Mouse (Mus musculus) forelimb bud, embryonic 11.5 days (tissue): ENCODE results near the gene Ghdc.

ENCODE experiments used
- DNase-seq: peaks from one replicate; pipeline ENCODE4 v3.0.0-alpha.2; 2012; ENCODE audit warnings: low read depth, low spot score

Ghdc gene

DNA sequence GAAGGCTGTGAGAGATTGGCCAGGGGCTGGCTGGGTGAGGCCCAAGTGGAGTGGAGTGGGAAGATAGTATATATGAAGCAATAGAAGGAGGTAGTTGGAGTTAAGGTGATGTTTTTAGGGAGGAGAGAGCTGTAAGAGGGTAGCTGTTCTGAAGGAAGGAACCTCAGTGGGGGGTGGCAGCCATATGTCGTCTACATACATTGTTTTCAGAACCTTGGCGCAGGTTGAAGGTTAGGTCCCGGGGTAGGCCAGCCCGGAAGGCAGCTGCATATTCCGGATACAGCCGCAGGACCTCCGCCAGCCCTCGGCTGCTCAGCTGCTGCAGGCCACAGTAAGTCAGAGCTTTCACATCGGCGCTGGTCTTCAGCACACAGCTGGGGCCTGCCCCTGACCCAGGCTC, 24.2 kb downstream of the Ghdc start:
- no peak for DNase-seq

DNA sequence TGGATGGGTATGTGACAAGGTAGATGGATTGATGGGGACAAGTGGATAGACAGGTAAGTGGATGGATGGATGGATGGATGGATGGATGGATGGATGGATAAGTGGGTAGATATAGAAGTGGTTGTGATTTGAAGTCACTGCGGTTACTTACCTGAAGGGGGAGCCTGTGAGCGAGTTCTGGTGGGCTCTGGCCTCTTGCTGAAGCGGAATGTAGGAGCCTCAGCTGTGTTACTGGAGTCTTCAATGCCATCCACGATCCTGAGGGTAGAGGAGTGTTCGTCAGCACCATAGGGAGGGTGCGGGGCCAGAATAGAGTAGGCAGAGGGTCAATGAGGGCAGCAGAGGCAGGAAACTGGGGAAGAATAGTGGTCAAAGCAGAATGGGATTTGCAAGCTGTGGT, 25.7 kb downstream of the Ghdc start:
- peak; percentile 61 for DNase-seq

DNA sequence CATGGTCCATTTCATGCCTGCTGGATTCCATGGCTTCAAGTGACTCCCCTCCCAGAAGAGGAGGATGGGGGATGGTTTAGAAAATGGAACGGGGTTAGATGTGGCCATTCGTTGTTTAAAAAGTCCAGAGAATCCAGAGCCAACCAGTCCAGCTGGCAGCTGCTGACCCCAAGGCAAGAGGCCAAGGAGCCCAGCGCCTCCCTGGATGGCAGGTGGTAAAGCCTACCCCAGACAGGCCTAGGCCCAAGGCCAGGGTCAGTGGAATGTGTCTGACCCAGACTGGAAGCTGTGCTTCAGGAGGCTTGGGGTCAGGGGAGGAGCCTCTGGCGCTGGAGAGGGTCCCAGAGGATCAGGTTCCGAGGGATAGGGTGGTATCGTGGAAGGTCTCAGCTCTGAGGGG, 29.4 kb downstream of the Ghdc start:
- DNase-seq, result no peak

DNA sequence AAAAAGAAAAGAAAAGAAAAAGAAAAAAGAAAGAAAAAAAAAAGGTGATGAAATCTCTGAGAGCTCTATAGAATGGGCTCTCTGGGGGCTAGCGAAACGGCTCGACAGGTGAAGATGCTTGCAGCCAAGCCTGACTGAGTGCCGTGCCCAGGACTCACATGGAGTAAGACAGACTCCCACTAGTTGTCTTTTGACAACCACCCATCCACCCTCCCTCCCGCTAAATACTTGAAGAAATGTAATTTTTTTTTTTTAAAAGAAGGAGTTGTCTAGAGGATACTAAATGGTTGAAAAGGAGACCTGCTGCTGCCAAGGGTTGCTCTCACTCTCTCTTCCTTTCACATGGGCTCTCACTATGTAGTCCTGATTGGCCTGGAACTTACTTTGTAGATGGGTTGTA, 32.0 kb downstream of the Ghdc start:
- DNase-seq, result no peak

DNA sequence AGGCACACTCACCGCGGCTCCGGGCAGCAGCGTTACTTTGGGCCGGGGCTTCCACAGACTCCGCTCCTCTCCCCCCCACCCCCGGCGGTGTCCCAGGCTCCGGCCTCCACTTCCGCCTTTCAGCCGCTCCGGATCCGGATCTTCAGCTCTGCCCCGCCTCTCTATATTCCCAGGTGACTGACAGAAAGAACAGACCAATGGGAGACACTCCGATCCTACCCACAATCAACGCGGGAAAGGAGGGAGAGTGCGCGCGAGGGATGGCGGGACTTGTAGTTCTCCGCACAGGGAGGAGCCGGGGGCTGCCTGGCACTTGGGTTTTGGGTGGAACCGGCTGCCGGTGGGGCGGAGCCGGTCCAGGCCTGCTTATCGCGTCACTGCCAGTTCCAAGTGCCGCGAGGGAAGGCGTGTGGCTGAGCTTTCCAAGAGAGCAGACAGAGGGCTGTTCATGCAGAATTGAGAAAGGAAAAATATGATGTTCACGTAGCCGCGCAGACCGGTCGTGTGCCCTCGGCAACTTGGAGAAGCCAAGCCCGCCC, 32.6 kb downstream of the Ghdc start, which contains the start of gene Rab5c:
TSS of gene Rab5c (minus strand) at position 150 of the 539 bp plus-strand sequence.
- DNase-seq, result peak; percentile 99

DNA sequence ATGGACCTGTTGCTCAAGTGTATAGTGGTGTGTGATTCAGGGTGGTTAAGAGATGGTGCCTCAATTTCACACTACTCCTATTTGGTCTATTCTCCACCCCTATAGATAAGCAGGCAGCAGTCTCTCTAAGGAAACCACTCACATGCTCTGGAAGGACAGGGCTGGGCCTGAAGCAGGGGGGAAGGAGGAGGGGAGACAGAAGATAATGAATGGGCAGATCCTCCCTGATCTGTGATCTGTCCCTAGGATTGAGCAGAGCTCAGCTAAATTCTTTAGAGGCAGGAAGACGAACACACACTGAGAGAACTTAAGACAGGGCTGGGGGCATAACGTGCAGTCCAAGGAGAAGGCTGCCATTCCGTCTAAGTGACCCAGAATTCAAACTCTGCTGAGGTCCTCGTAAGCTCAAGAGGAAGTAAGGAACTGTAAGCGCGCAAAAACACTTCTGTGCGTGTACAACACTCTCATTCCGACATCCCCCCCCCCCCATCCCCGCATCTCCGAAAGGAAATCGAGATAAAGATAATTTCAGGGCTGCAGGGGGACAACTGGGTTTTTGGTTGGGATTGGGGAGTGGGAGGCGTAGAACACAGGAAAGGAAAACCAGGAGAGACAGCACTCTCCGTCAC, 33.5 kb downstream of the Ghdc start:
- no peak for DNase-seq

DNA sequence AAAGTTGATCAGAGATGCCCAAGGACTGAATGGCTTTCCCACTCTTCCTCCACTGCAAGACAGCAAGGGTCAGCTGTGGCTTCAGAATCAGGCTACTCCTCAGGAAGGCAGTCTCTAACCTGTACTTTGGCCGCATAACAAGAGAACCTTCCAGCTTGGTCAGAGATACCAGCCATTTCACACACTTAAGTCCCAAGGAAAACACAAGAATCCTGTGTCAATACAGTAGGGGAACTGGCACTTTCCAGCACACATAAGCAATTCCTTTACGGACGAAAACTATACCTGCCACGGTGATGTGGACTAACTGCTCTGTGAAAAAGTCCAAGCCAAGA, 34.0 kb downstream of the Ghdc start:
- DNase-seq, result no peak

DNA sequence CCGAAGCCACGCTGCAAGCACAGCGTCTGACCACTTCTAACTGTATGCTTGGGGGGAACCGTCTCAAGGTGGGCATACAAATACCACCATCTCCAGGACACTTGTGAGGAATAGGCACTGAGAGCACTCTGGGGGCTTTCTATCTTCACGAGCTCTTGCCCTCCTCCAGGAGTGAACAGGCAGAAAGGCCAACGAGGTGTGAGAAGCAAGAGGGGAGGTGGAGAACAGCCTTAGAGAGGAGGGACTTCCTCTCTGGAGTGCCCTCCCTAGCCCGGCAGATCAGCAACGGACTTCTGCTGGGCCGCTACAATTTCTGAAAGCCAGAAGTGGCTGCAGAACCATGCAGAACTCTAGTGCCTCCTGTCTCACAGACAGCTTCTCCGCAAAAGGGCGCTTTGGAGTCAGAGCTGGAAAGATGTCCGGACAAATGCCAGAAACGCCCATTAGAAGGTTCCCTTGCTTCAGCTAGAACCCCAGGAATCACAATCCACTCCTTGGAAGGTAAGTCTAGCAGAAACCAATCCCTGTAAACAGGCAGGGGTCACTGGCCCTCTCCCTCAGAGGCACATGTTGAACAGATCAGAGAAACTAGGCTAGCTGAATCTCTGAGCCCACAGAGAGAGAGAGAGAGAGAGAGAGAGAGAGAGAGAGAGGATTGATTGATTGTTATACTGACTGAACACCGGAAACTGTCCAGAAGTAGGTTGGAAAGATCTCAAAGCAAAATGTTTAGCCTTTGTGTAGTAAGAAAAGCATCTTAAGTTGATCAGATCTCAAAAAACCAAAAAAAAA, 34.6 kb downstream of the Ghdc start:
- no peak for DNase-seq

DNA sequence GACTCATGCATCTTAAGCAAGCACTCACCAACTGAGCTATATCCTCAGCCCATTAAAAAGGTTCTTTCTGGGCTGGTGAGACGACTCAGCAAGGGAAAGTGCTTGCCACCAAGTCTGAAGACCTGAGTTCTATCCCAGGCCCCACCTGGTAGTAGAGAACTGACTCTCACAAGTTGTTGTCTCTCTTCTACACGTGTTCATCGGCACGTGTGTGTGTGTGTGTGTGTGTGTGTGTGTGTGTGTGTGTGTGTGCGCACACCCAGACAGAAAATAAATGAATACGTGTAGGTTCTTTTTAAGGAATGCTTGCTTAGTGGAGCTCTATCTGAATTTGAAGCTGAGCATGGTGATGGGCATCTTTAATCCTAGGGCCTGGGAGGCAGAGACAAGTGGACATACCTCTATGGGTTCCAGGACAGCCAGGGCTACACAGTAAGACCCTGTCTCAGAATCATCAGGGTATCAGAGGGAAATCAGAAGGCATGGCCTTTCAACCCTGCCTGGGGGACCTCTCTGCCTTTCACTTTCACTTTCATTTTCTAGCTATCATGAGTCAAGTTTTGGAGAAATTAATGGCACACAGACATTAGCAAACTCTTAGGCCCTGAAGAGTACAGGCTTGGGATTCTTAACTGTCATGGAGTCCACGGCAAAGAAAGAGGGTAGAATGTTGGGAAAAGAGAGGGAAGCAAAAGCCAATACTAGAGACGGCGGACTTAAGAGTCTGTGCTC, 35.5 kb downstream of the Ghdc start:
- DNase-seq, result no peak

DNA sequence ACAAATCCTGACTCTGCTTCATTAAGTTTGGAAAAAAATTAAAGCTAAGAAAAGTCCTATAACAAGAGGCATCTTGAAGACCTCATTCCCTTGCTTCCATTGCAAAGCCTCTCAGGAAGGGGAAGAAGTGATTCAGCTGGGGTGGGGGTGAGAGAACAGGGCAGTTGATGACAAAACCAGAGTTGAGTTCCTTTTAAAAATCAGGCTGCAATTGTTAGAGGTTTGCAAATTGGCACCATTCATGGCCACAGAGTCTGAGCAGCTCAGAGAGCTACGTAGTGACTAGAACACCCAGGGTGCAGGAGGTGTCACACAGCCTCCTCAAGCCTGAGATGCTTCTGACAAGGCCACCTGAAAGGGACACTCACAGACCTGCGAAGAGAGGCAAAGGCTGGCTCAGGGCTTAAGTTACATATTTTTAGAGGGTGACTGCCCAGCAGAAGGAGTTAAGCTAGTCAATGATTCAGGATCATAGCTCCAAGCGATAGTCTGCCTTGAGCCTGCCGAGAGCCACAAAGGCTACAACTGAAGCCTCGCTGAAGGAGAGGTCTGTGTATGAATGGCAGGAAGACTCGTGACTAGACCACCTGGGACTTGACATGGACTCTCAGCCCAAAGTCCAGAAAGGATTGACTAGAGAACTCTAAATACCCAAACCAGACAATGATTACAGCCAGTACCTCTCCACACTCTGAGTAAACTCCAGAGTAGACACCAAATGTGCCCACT, 40.1 kb downstream of the Ghdc start:
- no peak for DNase-seq

DNA sequence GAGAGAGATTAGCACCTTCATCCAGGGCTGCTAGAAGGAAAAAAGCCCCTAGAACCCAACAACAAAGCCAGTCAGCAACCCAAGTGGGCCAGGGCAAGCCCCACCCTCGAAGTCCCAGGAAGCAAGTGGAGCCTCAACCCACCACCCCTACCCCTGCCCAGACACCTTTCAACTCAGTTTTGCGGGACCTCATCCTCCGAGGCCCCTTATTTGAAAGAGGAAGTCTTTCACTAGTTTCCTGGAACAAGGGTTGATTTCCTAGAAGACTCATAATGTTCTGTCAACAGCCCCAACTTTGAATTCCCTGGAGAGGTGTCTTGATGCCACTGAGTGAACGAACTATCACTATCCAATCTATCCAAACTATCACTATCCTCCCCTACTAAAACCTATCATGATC, 40.8 kb downstream of the Ghdc start:
- no peak for DNase-seq

DNA sequence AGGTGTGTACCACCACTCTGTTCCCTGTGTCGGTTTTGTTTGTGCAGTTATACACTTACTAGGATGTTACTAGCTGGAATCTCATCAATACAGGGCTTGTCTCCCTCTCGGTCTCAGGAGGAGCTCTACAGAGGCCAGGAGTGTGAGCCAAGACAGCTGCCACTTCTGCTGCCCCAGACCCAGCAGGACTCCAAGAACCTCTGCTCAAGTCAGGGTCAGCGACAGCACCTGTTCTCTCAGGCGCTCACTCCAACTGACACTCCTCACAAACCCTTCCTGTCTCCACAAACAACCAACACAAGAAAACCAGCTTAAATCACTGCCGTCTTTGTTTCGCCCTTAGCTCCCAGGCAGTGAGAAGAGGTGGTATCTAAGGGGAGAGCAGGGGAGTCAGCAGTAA, 42.2 kb downstream of the Ghdc start:
- no peak for DNase-seq

DNA sequence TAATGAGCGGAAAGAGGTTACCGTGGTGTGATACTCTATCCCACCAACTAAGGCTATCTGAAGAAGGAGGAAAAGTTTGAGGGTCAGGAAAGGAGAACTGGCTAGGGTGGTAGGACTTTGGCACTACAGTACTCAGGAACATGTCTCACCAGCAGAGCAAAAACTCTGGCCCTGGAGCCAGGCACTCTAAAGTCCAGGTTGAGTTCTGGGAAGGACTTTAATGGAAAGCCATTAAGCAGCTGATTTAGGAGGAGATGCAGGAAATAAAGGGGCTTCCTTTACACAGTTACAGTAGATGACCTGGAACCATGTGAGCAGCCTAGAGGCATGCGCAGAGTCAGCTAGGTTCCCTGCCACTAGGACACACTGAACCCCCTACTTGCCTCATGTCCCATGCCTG, 43.6 kb downstream of the Ghdc start:
- DNase-seq, result no peak

DNA sequence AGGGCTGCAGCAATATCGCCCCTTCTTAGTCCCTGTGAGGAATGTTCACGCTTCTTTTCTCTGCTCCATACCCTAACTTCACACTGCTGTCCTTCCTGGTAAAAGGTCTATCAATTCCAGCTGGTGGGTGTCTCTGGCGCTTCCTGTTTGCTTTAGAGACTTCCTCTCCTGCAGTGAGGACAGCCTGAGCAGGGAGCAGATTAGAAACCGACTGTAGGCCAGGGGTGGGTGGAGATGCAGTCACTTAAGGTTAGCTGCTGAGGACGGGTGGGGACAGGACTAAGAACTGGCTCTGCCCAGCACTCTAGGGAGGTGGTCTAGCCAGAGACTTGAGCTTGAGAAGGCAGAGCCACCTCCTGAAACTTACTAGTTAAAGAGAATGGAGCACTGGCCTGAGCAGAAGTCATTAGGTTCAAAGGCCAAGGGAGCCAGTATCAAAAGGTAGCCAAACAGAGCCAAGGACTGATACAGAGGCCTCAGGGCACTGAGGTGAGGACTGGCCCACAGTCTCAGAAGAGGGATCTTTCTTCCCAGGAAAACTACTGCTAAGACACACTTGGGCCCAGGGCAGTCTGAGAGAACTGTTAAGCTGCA, 45.7 kb downstream of the Ghdc start:
- no peak for DNase-seq

DNA sequence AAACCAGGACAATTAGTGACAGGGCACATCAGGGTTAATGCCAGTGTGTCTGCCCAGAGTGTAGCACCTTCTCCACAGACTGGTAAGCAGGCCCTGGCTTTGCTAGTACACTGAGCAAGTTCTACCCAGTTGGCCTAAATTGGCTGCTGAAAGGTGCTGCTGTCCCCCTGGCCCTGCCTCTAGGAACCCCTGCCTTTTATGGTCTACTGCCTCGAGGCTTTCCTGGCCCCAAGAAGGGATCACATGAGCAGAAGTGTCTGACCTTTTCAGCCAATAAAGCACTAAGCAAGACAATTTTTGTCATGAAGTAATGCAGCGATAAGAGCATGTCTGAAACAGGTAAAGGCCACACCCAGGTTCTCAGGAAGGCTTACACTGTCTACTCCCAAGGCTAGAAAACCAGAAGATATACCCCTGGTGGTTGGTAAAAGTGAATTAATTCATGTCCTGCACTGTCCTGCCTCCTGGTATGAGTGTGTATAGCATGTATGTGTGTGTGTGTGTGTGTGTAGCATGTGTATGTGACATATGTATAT, 48.2 kb downstream of the Ghdc start:
- no peak for DNase-seq

DNA sequence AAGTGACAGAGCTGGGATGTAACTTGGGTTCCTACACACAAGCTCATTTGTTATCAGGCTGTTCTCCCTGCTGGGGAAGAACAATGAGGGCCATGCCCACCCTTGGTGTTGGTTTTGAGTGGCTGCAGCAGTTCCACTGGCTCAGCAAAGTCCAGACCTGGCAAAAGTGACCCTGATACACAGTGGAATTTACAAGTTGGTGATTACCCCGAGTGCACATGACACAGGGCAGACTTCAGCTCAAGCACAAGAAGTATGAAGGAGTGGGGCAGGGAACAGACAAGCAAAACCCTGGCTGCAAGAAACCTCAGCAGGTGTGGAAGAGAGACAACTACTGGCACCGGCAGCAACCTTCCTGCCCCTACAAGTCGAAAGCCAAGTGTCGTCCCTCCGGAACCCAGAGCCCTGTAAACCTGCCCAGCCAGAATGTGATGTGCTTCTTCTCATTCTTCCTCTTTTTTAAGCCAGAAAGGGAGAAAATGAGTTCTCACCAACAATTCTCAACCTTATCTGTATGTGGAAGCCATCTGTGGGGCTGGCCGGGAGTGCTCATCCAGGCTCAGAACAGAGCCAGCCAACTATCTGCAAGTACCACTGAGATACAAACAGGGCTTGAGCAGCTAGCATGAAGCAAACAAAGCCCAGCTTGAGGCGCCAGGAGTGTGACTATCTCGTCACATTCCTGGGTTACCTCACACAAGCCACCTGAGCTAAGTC, 48.8 kb downstream of the Ghdc start:
- no peak for DNase-seq

DNA sequence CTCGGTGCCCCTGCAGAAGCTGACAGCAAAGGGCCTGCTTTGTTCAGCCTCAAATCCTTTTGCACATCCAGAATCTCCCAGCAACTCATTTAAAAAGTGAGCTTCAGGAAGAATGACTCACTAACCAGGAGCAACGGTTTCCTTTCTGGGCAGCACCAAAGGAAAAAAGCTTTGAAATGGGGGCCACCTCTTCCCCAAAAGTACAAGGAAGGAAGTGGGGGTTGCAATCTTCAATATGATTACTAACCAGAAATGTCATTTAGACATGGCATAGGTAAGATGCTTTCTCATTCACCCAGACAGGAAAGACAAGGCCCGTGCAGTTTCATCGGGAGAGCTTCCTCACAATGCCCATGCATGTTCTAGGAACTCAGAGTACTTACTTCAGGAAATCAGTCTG, 49.5 kb downstream of the Ghdc start:
- no peak for DNase-seq

DNA sequence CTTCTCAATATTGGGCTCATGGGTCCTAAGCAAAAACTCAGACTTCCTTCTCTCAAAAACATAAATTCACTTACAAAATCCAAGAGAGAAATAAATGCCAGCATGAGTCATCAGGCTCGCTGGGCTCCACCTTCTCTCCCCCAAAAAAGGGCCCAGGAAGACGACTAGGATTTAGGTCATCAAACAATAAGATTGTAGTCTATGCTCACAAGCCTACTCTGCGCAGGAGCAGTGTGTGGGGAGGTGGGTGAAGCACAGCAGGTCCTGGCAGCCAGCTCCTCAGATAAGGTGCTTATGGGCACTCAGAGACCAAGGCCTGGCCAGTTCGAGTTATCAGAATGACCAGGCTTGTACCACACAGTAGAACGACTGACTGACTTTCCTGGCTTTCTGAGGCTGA, 50.4 kb downstream of the Ghdc start:
- no peak for DNase-seq

DNA sequence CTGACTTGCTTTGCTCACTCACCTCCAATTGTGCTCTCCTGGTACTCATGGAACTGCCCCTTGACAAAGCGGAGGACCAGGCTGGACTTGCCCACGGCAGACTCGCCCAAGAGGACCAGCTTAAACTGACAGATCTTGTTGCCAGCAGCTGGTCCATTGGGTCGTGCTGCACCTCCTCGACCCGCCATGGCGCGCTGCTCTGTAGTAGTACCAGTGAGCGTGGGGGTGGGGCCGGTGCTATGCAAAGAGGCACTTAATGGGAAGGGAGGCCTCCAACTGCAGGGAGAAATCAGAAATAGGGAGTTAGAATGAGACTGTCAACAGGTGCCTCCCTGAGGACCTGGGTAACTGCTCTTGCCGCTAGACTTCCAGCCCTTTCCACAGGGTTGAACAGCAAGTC, 50.9 kb downstream of the Ghdc start:
- DNase-seq, result no peak

DNA sequence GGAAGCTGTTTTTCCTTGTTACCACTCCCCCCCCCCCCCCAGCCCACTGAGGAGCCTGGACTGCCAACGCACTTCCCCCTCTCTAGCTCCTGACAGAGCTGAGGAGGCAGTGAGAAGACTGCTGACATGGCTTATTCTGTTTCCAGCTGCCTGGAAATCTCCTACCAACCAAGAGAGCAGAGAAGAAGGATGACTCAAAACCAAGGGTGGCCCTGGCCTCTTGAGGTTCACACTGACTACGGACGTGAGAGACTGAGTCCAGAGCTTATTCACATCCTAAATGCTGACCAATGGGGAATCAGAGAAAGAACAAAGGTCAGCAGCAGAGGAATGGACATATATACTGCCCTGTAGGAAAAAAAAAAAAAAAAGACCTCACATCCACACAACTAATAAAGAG, 51.4 kb downstream of the Ghdc start:
- DNase-seq, result no peak

DNA sequence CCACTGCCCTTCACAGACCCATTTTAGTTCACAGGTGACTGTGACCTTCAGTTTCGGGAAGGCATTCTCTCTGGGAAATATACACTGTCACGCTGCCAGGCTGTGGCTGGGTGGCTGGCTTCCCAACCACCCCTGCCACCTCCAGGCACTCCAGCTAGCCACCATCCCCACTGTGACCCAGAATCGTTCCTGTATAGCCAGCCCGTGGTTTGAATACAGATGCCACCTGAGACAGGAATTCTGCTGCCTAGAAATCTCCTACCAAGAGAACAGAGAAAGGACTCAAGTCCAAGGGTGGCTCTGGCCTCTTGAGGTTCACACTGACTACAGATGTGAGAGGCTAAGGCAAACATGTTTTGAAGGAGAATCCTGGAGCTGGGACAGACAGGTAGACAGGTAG, 51.9 kb downstream of the Ghdc start:
- DNase-seq, result no peak
